ENCODE assay signal across 8 mouse cellular contexts in genomic region chr13:55715167-55715512, GRCm38 (mm10). TPM values are rescaled to one million over a fixed set of nuclear protein-coding genes. Genes with fewer than 3 reads are reported as not detected.
DNase-seq lines count a peak whose midpoint lies in the region; ATAC-seq and TF ChIP-seq lines count a peak whose summit lies in the region.

No protein-coding gene starts in this region.

- TF ChIP-seq POLR2A in ES-Bruce4 (IDR thresholded peaks at IDR 0.05; ENCODE audit: insufficient read depth, low read length): no peak

- H3K9me3 ChIP-seq in heart, embryonic 14.5 days (ENCODE audit: control insufficient read depth, low read length): no peaks in the 10 kb centered on the region
- no peaks in the 10 kb centered on the region for H3K9me3 ChIP-seq in ES-Bruce4 (replicated peaks; ENCODE audit: control insufficient read depth, insufficient read depth, low read length, poor library complexity, severe bottlenecking)
- H3K9me3 ChIP-seq in forebrain, postnatal 0 days (ENCODE audit: low read length): no peaks in the 10 kb centered on the region

- no peak for TF ChIP-seq CTCF in ES-Bruce4 (IDR thresholded peaks at IDR 0.05; ENCODE audit: low read depth, low read length)
- no peak for TF ChIP-seq CTCF in forebrain, postnatal 0 days (IDR thresholded peaks at IDR 0.05; ENCODE audit: low read depth)

- peak overlapping the region; percentile 74 to 75 for H3K27ac ChIP-seq in heart, embryonic 14.5 days (replicated peaks in 1 of 2; ENCODE audit: control insufficient read depth in 1 of 2, insufficient read depth in 1 of 2, low read depth in 2 of 2, low read length in 2 of 2)
- H3K27ac ChIP-seq in ES-Bruce4 (ENCODE audit: insufficient read depth, low read length): no peak overlapping the region
- H3K27ac ChIP-seq in forebrain, postnatal 0 days (ENCODE audit: low read depth, low read length): peak overlapping the region; percentile 98

- peak overlapping the region; percentile 62 to 90 for H3K4me3 ChIP-seq in heart, embryonic 14.5 days (ENCODE audit: control insufficient read depth in 1 of 2, insufficient read depth in 1 of 2, low read depth in 1 of 2, low read length in 2 of 2)
- H3K4me3 ChIP-seq in ES-Bruce4 (ENCODE audit: low read depth, low read length): peak overlapping the region; percentile 68
- H3K4me3 ChIP-seq in forebrain, postnatal 0 days (ENCODE audit: low read depth, low read length): peak overlapping the region; percentile 78

- no peaks in the 10 kb centered on the region for H3K27me3 ChIP-seq in heart, embryonic 14.5 days (ENCODE audit: control insufficient read depth, insufficient read depth, low read length)
- no peaks in the 10 kb centered on the region for H3K27me3 ChIP-seq in ES-Bruce4 (ENCODE audit: control insufficient read depth, insufficient read depth, low read length, poor library complexity, severe bottlenecking)
- no peaks in the 10 kb centered on the region for H3K27me3 ChIP-seq in forebrain, postnatal 0 days (ENCODE audit: insufficient read depth, low read length)

- peaks cover 2 to 5% of the 10 kb centered on the region in 2 experiments; a peak in 2 of 4 replicates for H3K4me1 ChIP-seq in heart, embryonic 14.5 days (ENCODE audit: control insufficient read depth in 2 of 2, insufficient read depth in 2 of 2, low read length in 2 of 2)
- H3K4me1 ChIP-seq in ES-Bruce4 (ENCODE audit: control insufficient read depth, insufficient read depth, low read length): peaks cover 2% of the 10 kb centered on the region
- peaks cover 6% of the 10 kb centered on the region for H3K4me1 ChIP-seq in forebrain, postnatal 0 days (ENCODE audit: insufficient read depth)

- no peak for TF ChIP-seq EP300 in ES-Bruce4 (IDR thresholded peaks at IDR 0.05; ENCODE audit: insufficient read depth, low read depth, low read length)

- H3K36me3 ChIP-seq in heart, embryonic 14.5 days (ENCODE audit: control insufficient read depth, insufficient read depth, low read length): peaks cover 26% of the 10 kb centered on the region
- H3K36me3 ChIP-seq in ES-Bruce4 (ENCODE audit: control insufficient read depth, insufficient read depth, low read length, poor library complexity, severe bottlenecking): no peaks in the 10 kb centered on the region
- H3K36me3 ChIP-seq in forebrain, postnatal 0 days (ENCODE audit: insufficient read depth): 0 out of 2 replicates have a peak, but pooled peaks cover 18% of the 10 kb centered on the region

- peak overlapping the region; percentile 74 for H3K4me2 ChIP-seq in heart, embryonic 14.5 days (ENCODE audit: low read length)
- peak overlapping the region; percentile 56 for H3K4me2 ChIP-seq in forebrain, postnatal 0 days (ENCODE audit: low read depth)

- WGBS in heart, embryonic 14.5 days: 3% methylated on average over 5 of the region's 5 CpGs
- 8% methylated on average over 5 of the region's 5 CpGs for WGBS in forebrain, postnatal 0 days

- intact Hi-C loops in heart, postnatal 36 days (cut with DNase I): loop anchor here (1.0 kb wide), 1 partner anchor 12 kb away; the partner anchor contains the start of gene Pcbd2

- H3K9ac ChIP-seq in heart, embryonic 14.5 days (ENCODE audit: low read length): peak overlapping the region; percentile 84
- H3K9ac ChIP-seq in ES-Bruce4 (ENCODE audit: low read depth, poor library complexity, severe bottlenecking): peak overlapping the region; percentile 93
- peak overlapping the region; percentile 94 for H3K9ac ChIP-seq in forebrain, postnatal 0 days

- no peak for DNase-seq in heart, postnatal 36 days
- no peak for DNase-seq in forebrain, postnatal 0 days
- no peak for DNase-seq in left cerebral cortex, adult 8-10 months (ENCODE audit: low spot score in 2 of 2)
- no peak for DNase-seq in spleen, postnatal 14 days (ENCODE audit: low spot score in 2 of 2)

- no peak for ATAC-seq in heart, embryonic 14.5 days (ENCODE audit: insufficient number of reproducible peaks, insufficient read depth, low FRiP score, low read depth)
- ATAC-seq in forebrain, postnatal 0 days: peak; percentile 12; the same call in 1 of the 2 replicates
- ATAC-seq in megakaryocyte-erythroid progenitor cell, adult 5-6 weeks (replicated peaks; ENCODE audit: low FRiP score, low TSS enrichment, poor library complexity, severe bottlenecking): 0 out of 2 replicates have a peak, but pooled peaks have one; percentile 4
- ATAC-seq in activated CD4-positive, CD25-positive, alpha-beta regulatory T cell, adult 4 months: no peak

RNA-seq across cellular contexts. Expression of gene Txndc15, which starts 0.7 kb away (rescaled TPM):
- 69.6 and 70.5 TPM in 2 replicates for polyA plus RNA-seq in heart, embryonic 14.5 days (2014; fragmentation: Nextera tagmentation; extraction: Ambion mirVana)
- 10 to 100 TPM; 42.6 to 45.8 TPM for total RNA-seq in heart, postnatal 36 days (2021)
- polyA plus RNA-seq in ES-Bruce4 (2011; ENCODE audit: insufficient read depth, insufficient read length, low read depth, missing spikeins): 16.6 and 18.8 TPM in 2 replicates
- 116 and 121 TPM in 2 replicates for total RNA-seq in forebrain, postnatal 0 days (2014; rRNA removed)
- 134 and 135 TPM in 2 replicates for polyA plus RNA-seq in forebrain, postnatal 0 days (2015; fragmentation: Nextera tagmentation; extraction: Ambion mirVana)
- total RNA-seq in megakaryocyte-erythroid progenitor cell, adult 5-6 weeks (2014; fragmentation: Nextera tagmentation): 17.1 and 33.5 TPM in 2 replicates
- 26.1 and 35.2 TPM in 2 replicates for total RNA-seq in megakaryocyte-erythroid progenitor cell, adult 5-6 weeks (2017)
- 10 to 100 TPM; 68.2 to 79.0 (median 74.8) TPM for total RNA-seq in left cerebral cortex, adult 8-10 months (2022)
- 10 to 100 TPM; 31.4 to 31.5 TPM for polyA plus RNA-seq in activated CD4-positive, CD25-positive, alpha-beta regulatory T cell, adult 4 months (2017; shearing (Covaris generic))

RNA-seq across cellular contexts. Expression of gene Pcbd2, which starts 12.0 kb away (rescaled TPM):
- polyA plus RNA-seq in heart, embryonic 14.5 days (2014; fragmentation: Nextera tagmentation; extraction: Ambion mirVana): 58.7 and 65.0 TPM in 2 replicates
- 10 to 100 TPM; 45.2 to 49.6 TPM for total RNA-seq in heart, postnatal 36 days (2021)
- 15.3 and 16.5 TPM in 2 replicates for polyA plus RNA-seq in ES-Bruce4 (2011; ENCODE audit: insufficient read depth, insufficient read length, low read depth, missing spikeins)
- 9.6 and 11.1 TPM in 2 replicates for total RNA-seq in forebrain, postnatal 0 days (2014; rRNA removed)
- 28.7 and 29.2 TPM in 2 replicates for polyA plus RNA-seq in forebrain, postnatal 0 days (2015; fragmentation: Nextera tagmentation; extraction: Ambion mirVana)
- 25.5 and 33.1 TPM in 2 replicates for total RNA-seq in megakaryocyte-erythroid progenitor cell, adult 5-6 weeks (2014; fragmentation: Nextera tagmentation)
- total RNA-seq in megakaryocyte-erythroid progenitor cell, adult 5-6 weeks (2017): 12.9 and 23.9 TPM in 2 replicates
- 10 to 100 TPM; 28.6 to 32.2 (median 31.0) TPM for total RNA-seq in left cerebral cortex, adult 8-10 months (2022)
- polyA plus RNA-seq in activated CD4-positive, CD25-positive, alpha-beta regulatory T cell, adult 4 months (2017; shearing (Covaris generic)): 10 to 100 TPM; 11.9 to 15.1 TPM

RNA-seq across cellular contexts. Expression of gene B230219D22Rik, which starts 22.2 kb away (rescaled TPM):
- 74.8 and 75.4 TPM in 2 replicates for polyA plus RNA-seq in heart, embryonic 14.5 days (2014; fragmentation: Nextera tagmentation; extraction: Ambion mirVana)
- 10 to 100 TPM; 39.6 to 45.0 TPM for total RNA-seq in heart, postnatal 36 days (2021)
- polyA plus RNA-seq in ES-Bruce4 (2011; ENCODE audit: insufficient read depth, insufficient read length, low read depth, missing spikeins): 52.3 and 54.1 TPM in 2 replicates
- 135 and 167 TPM in 2 replicates for total RNA-seq in forebrain, postnatal 0 days (2014; rRNA removed)
- polyA plus RNA-seq in forebrain, postnatal 0 days (2015; fragmentation: Nextera tagmentation; extraction: Ambion mirVana): 40.7 and 59.5 TPM in 2 replicates
- 37.2 and 38.5 TPM in 2 replicates for total RNA-seq in megakaryocyte-erythroid progenitor cell, adult 5-6 weeks (2014; fragmentation: Nextera tagmentation)
- 25.8 and 36.3 TPM in 2 replicates for total RNA-seq in megakaryocyte-erythroid progenitor cell, adult 5-6 weeks (2017)
- 10 to 100 TPM; 65.8 to 72.3 (median 68.7) TPM for total RNA-seq in left cerebral cortex, adult 8-10 months (2022)
- 10 to 100 TPM; 12.9 to 15.2 TPM for polyA plus RNA-seq in activated CD4-positive, CD25-positive, alpha-beta regulatory T cell, adult 4 months (2017; shearing (Covaris generic))

Comparison
In these comparisons a context has a peak if more than half of its experiments do, and no peak if none do; other contexts are left out.
1. ATAC-seq: peak in forebrain, postnatal 0 days (single experiment) and megakaryocyte-erythroid progenitor cell, adult 5-6 weeks (single experiment); none in heart, embryonic 14.5 days (single experiment) and activated CD4-positive, CD25-positive, alpha-beta regulatory T cell, adult 4 months (single experiment).
2. Peak in every context shown above with its lines, with median percentiles within 50 percentile points of each other: H3K4me3 ChIP-seq and H3K9ac ChIP-seq.